8 mouse cellular contexts compared by ENCODE assay signal in the genomic region with DNA sequence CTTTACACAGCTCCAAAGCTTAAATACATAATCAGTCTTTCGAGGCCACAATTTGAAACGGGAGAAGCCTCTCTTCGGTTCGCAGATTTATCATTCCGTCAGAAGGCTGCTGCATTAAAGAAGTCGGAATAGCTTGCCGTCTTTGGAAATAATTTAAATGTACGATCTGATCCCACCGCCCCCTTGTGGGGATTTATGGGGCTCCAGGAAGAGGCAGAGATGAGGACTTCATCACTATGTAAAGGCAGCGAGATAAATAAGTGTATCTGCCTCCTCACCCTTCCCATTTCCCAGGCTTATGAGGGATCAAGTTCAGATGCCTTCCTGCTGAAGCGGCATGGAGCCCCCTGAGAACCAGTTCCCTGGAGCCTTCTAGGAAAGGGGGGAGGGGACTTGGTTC.
DNase-seq lines count a peak whose midpoint lies in the region; ATAC-seq and TF ChIP-seq lines count a peak whose summit lies in the region.

No protein-coding gene starts in this region.

- H3K27ac ChIP-seq in heart, embryonic 10.5 days: no peak overlapping the region
- H3K27ac ChIP-seq in heart, embryonic 11.5 days (ENCODE audit: low read depth, low read length): no peak overlapping the region
- H3K27ac ChIP-seq in thymus, adult 2 months (ENCODE audit: control insufficient read depth, insufficient read depth, low read length): no peak overlapping the region
- no peak overlapping the region for H3K27ac ChIP-seq in hindbrain, embryonic 11.5 days (ENCODE audit: low read depth, low read length)
- H3K27ac ChIP-seq in midbrain, embryonic 15.5 days: 0 out of 2 replicates have a peak overlapping the region, but pooled peaks have one; percentile 23

- ATAC-seq in heart, embryonic 11.5 days (replicated peaks; ENCODE audit: insufficient number of reproducible peaks, low FRiP score, low TSS enrichment): no peak
- no peak for ATAC-seq in hindbrain, embryonic 11.5 days (ENCODE audit: low FRiP score)
- peak; percentile 54 for ATAC-seq in midbrain, embryonic 15.5 days (replicated peaks)
- no peak for ATAC-seq in granulocyte monocyte progenitor cell, adult 5-6 weeks (replicated peaks; ENCODE audit: poor library complexity, severe bottlenecking)

- H3K4me2 ChIP-seq in heart, embryonic 11.5 days: no peak overlapping the region; the same call in 1 of the 2 replicates
- H3K4me2 ChIP-seq in hindbrain, embryonic 11.5 days (replicated peaks; ENCODE audit: low read depth, low read length): no peak overlapping the region
- peak overlapping the region; percentile 39 for H3K4me2 ChIP-seq in midbrain, embryonic 15.5 days

- H3K36me3 ChIP-seq in heart, embryonic 10.5 days: no peaks in the 10 kb centered on the region
- H3K36me3 ChIP-seq in heart, embryonic 11.5 days (ENCODE audit: control insufficient read depth, insufficient read depth, low read length): no peaks in the 10 kb centered on the region
- H3K36me3 ChIP-seq in thymus, adult 2 months (ENCODE audit: control insufficient read depth, insufficient read depth, low read length): no peaks in the 10 kb centered on the region
- no peaks in the 10 kb centered on the region for H3K36me3 ChIP-seq in hindbrain, embryonic 11.5 days (ENCODE audit: control insufficient read depth, insufficient read depth, low read length)
- no peaks in the 10 kb centered on the region for H3K36me3 ChIP-seq in midbrain, embryonic 15.5 days (replicated peaks)

- DNase-seq in heart, embryonic 10.5 days (ENCODE audit: low spot score): no peak
- DNase-seq in thymus, adult 2 months: peak; percentile 4
- no peak for DNase-seq in thymus, adult 18-20 months
- peak; percentile 74 for DNase-seq in hindbrain, embryonic 11.5 days (ENCODE audit: low spot score)
- DNase-seq in spleen, postnatal 4 days (ENCODE audit: low spot score in 2 of 2): no peak

- H3K9ac ChIP-seq in heart, embryonic 11.5 days (ENCODE audit: low read depth, low read length): no peak overlapping the region
- H3K9ac ChIP-seq in hindbrain, embryonic 11.5 days (ENCODE audit: low read depth, low read length): no peak overlapping the region
- no peak overlapping the region for H3K9ac ChIP-seq in midbrain, embryonic 15.5 days

- TF ChIP-seq CTCF in thymus, adult 2 months (IDR thresholded peaks at IDR 0.05; ENCODE audit: borderline replicate concordance, control insufficient read depth, extremely low read depth, insufficient read depth, low read length, poor library complexity): no peak

- H3K4me1 ChIP-seq in heart, embryonic 10.5 days: peaks cover 4% of the 10 kb centered on the region; the same call in 1 of the 2 replicates
- H3K4me1 ChIP-seq in heart, embryonic 11.5 days (ENCODE audit: control insufficient read depth, insufficient read depth, low read length): no peaks in the 10 kb centered on the region
- no peaks in the 10 kb centered on the region for H3K4me1 ChIP-seq in thymus, adult 2 months (replicated peaks; ENCODE audit: control insufficient read depth, insufficient read depth, low read length)
- H3K4me1 ChIP-seq in hindbrain, embryonic 11.5 days (replicated peaks; ENCODE audit: control insufficient read depth, insufficient read depth, low read length): no peaks in the 10 kb centered on the region
- peaks cover 28% of the 10 kb centered on the region for H3K4me1 ChIP-seq in midbrain, embryonic 15.5 days

- H3K9me3 ChIP-seq in heart, embryonic 10.5 days: no peaks in the 10 kb centered on the region
- no peaks in the 10 kb centered on the region for H3K9me3 ChIP-seq in heart, embryonic 11.5 days (replicated peaks; ENCODE audit: control insufficient read depth, low read length)
- no peaks in the 10 kb centered on the region for H3K9me3 ChIP-seq in hindbrain, embryonic 11.5 days (ENCODE audit: control insufficient read depth, low read length)
- H3K9me3 ChIP-seq in midbrain, embryonic 15.5 days: no peaks in the 10 kb centered on the region

- H3K27me3 ChIP-seq in heart, embryonic 10.5 days (ENCODE audit: insufficient read depth, poor library complexity, severe bottlenecking): no peaks in the 10 kb centered on the region
- peaks cover 3% of the 10 kb centered on the region; the same call in 1 of the 2 replicates for H3K27me3 ChIP-seq in heart, embryonic 11.5 days (ENCODE audit: control insufficient read depth, insufficient read depth, low read length)
- no peaks in the 10 kb centered on the region for H3K27me3 ChIP-seq in thymus, adult 2 months (ENCODE audit: control insufficient read depth, insufficient read depth, low read length)
- no peaks in the 10 kb centered on the region for H3K27me3 ChIP-seq in hindbrain, embryonic 11.5 days (ENCODE audit: control insufficient read depth, insufficient read depth, low read length)
- no peaks in the 10 kb centered on the region for H3K27me3 ChIP-seq in midbrain, embryonic 15.5 days (replicated peaks)

- H3K4me3 ChIP-seq in heart, embryonic 10.5 days: peak overlapping the region; percentile 19; the same call in 1 of the 2 replicates
- H3K4me3 ChIP-seq in heart, embryonic 11.5 days (ENCODE audit: low read depth, low read length): no peak overlapping the region
- H3K4me3 ChIP-seq in thymus, adult 2 months (ENCODE audit: control insufficient read depth, insufficient read depth, low read length): no peak overlapping the region
- H3K4me3 ChIP-seq in hindbrain, embryonic 11.5 days (ENCODE audit: low read depth, low read length): no peak overlapping the region
- H3K4me3 ChIP-seq in midbrain, embryonic 15.5 days: peak overlapping the region; percentile 12; the same call in 1 of the 2 replicates

- TF ChIP-seq POLR2A in thymus, adult 2 months (IDR thresholded peaks at IDR 0.05; ENCODE audit: control insufficient read depth, extremely low read depth, insufficient read depth, low read length, poor library complexity): no peak

- 32% methylated on average over 11 of the region's 11 CpGs for WGBS in heart, embryonic 10.5 days
- 32% methylated on average over 11 of the region's 11 CpGs for WGBS in heart, embryonic 11.5 days (ENCODE audit: insufficient replicate concordance)
- WGBS in thymus, adult 2 months: 49% methylated on average over 11 of the region's 11 CpGs
- 25% methylated on average over 11 of the region's 11 CpGs for WGBS in hindbrain, embryonic 11.5 days
- 11% methylated on average over 11 of the region's 11 CpGs for WGBS in midbrain, embryonic 15.5 days

Comparison
In these comparisons a context has a peak if more than half of its experiments do, and no peak if none do; other contexts are left out.
1. DNase-seq: peak in thymus, adult 2 months (single experiment) and hindbrain, embryonic 11.5 days (single experiment); none in heart, embryonic 10.5 days (single experiment), thymus, adult 18-20 months (0 of 2) and spleen, postnatal 4 days (0 of 2).
2. H3K4me3 ChIP-seq: peak in heart, embryonic 10.5 days (single experiment) and midbrain, embryonic 15.5 days (single experiment); none in heart, embryonic 11.5 days (single experiment), thymus, adult 2 months (single experiment) and hindbrain, embryonic 11.5 days (single experiment).